10 mouse cellular contexts compared by ENCODE assay signal in genomic region chr7:49209526-49209925, GRCm38 (mm10).
DNase-seq lines count a peak whose midpoint lies in the region; ATAC-seq lines count a peak whose summit lies in the region.
"Had no signal": no experiment of that assay in that cellular context is flagged by ENCODE, and none has a peak within 500 bp of the region (broad histone marks: within the 10 kb centered on the region; RNA-seq: fewer than 3 reads in every experiment).

No protein-coding gene starts in this region.

- peaks cover 8% of the 10 kb centered on the region for H3K4me1 ChIP-seq in forebrain, embryonic 10.5 days
- H3K4me1 ChIP-seq in forebrain, embryonic 13.5 days = peaks cover 3% of the 10 kb centered on the region; the same call in 1 of the 2 replicates

- H3K9ac ChIP-seq in forebrain, embryonic 13.5 days = no peak overlapping the region
- H3K9ac ChIP-seq: heart, embryonic 13.5 days had no signal

- no peak for DNase-seq in forebrain, embryonic 10.5 days (ENCODE audit: extremely low spot score, low spot score)
- peak; percentile 90 for DNase-seq in Muller cell, postnatal 12 days (ENCODE audit: inconsistent ontology term)
- DNase-seq in heart, postnatal 10 days = peak; percentile 62 to 67
- peak; percentile 63 to 76 for DNase-seq in kidney, postnatal 25 days
- no peak for DNase-seq in frontal cortex, postnatal 36 days (ENCODE audit: low spot score in 2 of 2)
- no peak for DNase-seq in cerebellum, adult 9-11 months
- DNase-seq in spleen, postnatal 10 days (ENCODE audit: low spot score in 2 of 2) = no peak
- DNase-seq: spleen, adult 18-20 months had no signal

- 62% methylated on average over 7 of the region's 7 CpGs for WGBS in forebrain, embryonic 10.5 days
- 42% methylated on average over 7 of the region's 7 CpGs for WGBS in forebrain, embryonic 13.5 days

- H3K36me3 ChIP-seq in forebrain, embryonic 10.5 days (replicated peaks) = no peaks in the 10 kb centered on the region
- H3K36me3 ChIP-seq in forebrain, embryonic 13.5 days (ENCODE audit: poor library complexity, severe bottlenecking) = no peaks in the 10 kb centered on the region
- H3K36me3 ChIP-seq: heart, embryonic 13.5 days had no signal

- intact Hi-C loops in heart, postnatal 10 days (cut with DNase I) = no loop called here

- no peaks in the 10 kb centered on the region for H3K27me3 ChIP-seq in forebrain, embryonic 10.5 days (ENCODE audit: poor library complexity, severe bottlenecking)
- no peaks in the 10 kb centered on the region for H3K27me3 ChIP-seq in forebrain, embryonic 13.5 days
- H3K27me3 ChIP-seq: heart, embryonic 13.5 days had no signal

- H3K9me3 ChIP-seq in forebrain, embryonic 10.5 days = no peaks in the 10 kb centered on the region
- no peaks in the 10 kb centered on the region for H3K9me3 ChIP-seq in forebrain, embryonic 13.5 days (replicated peaks)
- H3K9me3 ChIP-seq: heart, embryonic 13.5 days had no signal

- H3K4me3 ChIP-seq in forebrain, embryonic 10.5 days = no peak overlapping the region
- no peak overlapping the region for H3K4me3 ChIP-seq in forebrain, embryonic 13.5 days
- H3K4me3 ChIP-seq: heart, embryonic 13.5 days had no signal

- 0 out of 2 replicates have a peak overlapping the region, but pooled peaks have one; percentile 22 for H3K27ac ChIP-seq in forebrain, embryonic 10.5 days
- no peak overlapping the region for H3K27ac ChIP-seq in forebrain, embryonic 13.5 days
- H3K27ac ChIP-seq: heart, embryonic 13.5 days had no signal

- H3K4me2 ChIP-seq in forebrain, embryonic 13.5 days = no peak overlapping the region
- H3K4me2 ChIP-seq: heart, embryonic 13.5 days had no signal

- ATAC-seq in forebrain, embryonic 13.5 days = no peak

Comparison
In these comparisons a context has a peak if more than half of its experiments do, and no peak if none do; other contexts are left out.
1. DNase-seq: peak in Muller cell, postnatal 12 days (single experiment), heart, postnatal 10 days (2 of 2) and kidney, postnatal 25 days (2 of 2); none in forebrain, embryonic 10.5 days (single experiment), frontal cortex, postnatal 36 days (0 of 2), cerebellum, adult 9-11 months (single experiment) and spleen, postnatal 10 days (0 of 2).